Mouse (Mus musculus): Measurements from ENCODE around the gene Hebp1. TPM values are rescaled to one million over a fixed set of nuclear protein-coding genes. Genes with fewer than 3 reads are reported as not detected.
A peak's percentile ranks its signal among the peaks of the same experiment; 100 is the strongest.

Hebp1 gene
- polyA plus RNA-seq, 1 experiment from 2014 or later = 2.8 TPM

GRCm38 (mm10) chr6:135218330-135218729, 20.5 kb upstream of the Hebp1 start:
- no peak overlapping the region for H3K27ac ChIP-seq
- peaks cover under 1% of the 10 kb centered on the region; the same call in 1 of the 2 replicates for H3K4me1 ChIP-seq
- peaks cover 14% of the 10 kb centered on the region for H3K36me3 ChIP-seq (replicated peaks)
- H3K9ac ChIP-seq = no peak overlapping the region
- no peak overlapping the region for H3K4me3 ChIP-seq (replicated peaks)
- WGBS = 91% methylated on average over 8 of the region's 8 CpGs
- no peaks in the 10 kb centered on the region for H3K27me3 ChIP-seq
- no peaks in the 10 kb centered on the region for H3K9me3 ChIP-seq
- H3K4me2 ChIP-seq = no peak overlapping the region
- ATAC-seq (ENCODE audit: low FRiP score) = no peak

DNA sequence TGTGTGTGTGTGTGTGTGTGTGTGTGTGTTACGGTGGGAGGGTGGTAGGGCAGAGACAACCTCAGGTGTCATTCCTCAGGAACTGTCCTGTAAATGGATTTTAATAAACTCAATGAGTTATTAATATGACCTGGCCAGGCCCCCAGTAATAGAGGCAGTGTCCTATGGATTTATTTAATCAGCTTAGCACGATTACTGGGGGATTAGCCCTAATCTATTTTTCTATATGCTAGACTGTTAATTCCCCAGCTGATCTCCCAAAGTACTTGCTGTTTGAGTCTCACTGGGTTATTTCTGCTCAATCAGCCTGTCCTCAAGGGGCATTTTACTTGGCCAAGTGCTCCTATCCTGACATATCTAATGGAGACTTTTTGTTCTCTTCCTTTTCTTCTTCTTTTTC, 14.8 kb upstream of the Hebp1 start:
- no peaks in the 10 kb centered on the region for H3K9me3 ChIP-seq
- no peaks in the 10 kb centered on the region for H3K4me1 ChIP-seq
- 48% methylated on average over 2 of the region's 2 CpGs for WGBS
- peaks cover 6% of the 10 kb centered on the region for H3K36me3 ChIP-seq (replicated peaks)
- ATAC-seq (ENCODE audit: low FRiP score) = no peak
- H3K9ac ChIP-seq = no peak overlapping the region
- no peak overlapping the region for H3K27ac ChIP-seq
- no peaks in the 10 kb centered on the region for H3K27me3 ChIP-seq
- no peak overlapping the region for H3K4me2 ChIP-seq
- H3K4me3 ChIP-seq (replicated peaks) = no peak overlapping the region

- H3K27me3 ChIP-seq = no peaks in the 10 kb centered on the region
- peaks cover 6% of the 10 kb centered on the region; the same call in 1 of the 2 replicates for H3K36me3 ChIP-seq (replicated peaks)
- no peak overlapping the region for H3K4me3 ChIP-seq (replicated peaks)
- H3K4me2 ChIP-seq = no peak overlapping the region
- H3K9me3 ChIP-seq = no peaks in the 10 kb centered on the region
- H3K4me1 ChIP-seq = peaks cover 11% of the 10 kb centered on the region
- 80% methylated on average over 7 of the region's 7 CpGs for WGBS
- no peak for ATAC-seq (ENCODE audit: low FRiP score)
- H3K9ac ChIP-seq = no peak overlapping the region
- H3K27ac ChIP-seq = no peak overlapping the region
These were observed 13.3 kb upstream of the Hebp1 start for GRCm38 (mm10) chr6:135211169-135211568.

DNA sequence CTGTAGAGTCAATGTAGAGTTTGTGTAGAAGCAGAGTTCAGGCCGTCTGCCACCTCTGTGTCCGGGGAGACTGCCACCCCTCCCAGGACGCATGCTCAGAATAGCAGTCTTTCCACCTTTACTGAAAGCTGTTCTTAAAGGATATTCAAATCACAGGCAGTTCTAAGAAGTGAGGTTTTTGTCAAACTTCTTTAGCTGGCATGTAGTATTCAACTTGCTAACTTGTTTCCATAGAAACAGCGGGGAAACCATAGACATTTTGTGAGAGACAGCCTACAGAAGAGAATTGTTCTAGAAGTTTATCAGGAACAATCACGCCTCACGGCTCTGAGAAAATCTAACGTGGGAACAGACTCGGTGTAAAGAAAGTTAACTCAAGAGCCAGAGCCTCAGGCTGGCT, 9.1 kb upstream of the Hebp1 start:
- WGBS = 31% methylated on average over 8 of the region's 8 CpGs
- Histone ChIP-seq H3K9ac (no peak overlapping the region), H3K27me3 (no peaks in the 10 kb centered on the region), H3K36me3 (replicated peaks) (0 out of 2 replicates have a peak, but pooled peaks cover 6% of the 10 kb centered on the region), H3K9me3 (no peaks in the 10 kb centered on the region), H3K4me1 (peaks cover 11% of the 10 kb centered on the region), H3K27ac (peak overlapping the region; percentile 44), H3K4me3 (replicated peaks) (no peak overlapping the region), H3K4me2 (no peak overlapping the region)
- no peak for ATAC-seq (ENCODE audit: low FRiP score)

DNA sequence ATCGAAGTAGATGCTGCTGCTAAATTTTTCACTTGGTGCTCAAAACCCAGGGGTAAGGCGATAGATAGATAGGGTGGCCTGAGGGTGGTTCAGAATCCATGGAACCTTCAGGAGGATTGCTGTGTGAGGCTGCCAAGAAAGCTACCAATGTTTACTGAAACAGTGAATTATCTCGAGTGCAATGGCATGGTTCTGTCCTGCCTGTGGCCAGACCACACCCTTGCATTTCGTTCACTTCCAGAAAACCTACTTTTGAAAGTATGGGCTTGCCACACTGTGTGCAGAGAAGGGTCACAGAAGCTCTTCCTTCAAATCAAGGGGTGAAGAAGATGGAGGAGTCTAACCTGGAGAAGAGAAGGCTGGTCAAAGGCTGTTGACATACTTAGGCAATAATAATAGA, 8.0 kb upstream of the Hebp1 start:
- WGBS = 94% methylated on average over 4 of the region's 4 CpGs
- Histone ChIP-seq H3K4me3 (replicated peaks) (no peak overlapping the region), H3K9me3 (no peaks in the 10 kb centered on the region), H3K4me1 (peaks cover 11% of the 10 kb centered on the region), H3K4me2 (no peak overlapping the region), H3K36me3 (replicated peaks) (0 out of 2 replicates have a peak, but pooled peaks cover 3% of the 10 kb centered on the region), H3K27me3 (no peaks in the 10 kb centered on the region), H3K9ac (no peak overlapping the region), H3K27ac (no peak overlapping the region)
- no peak for ATAC-seq (ENCODE audit: low FRiP score)

GRCm38 (mm10) chr6:135204869-135205268, 7.0 kb upstream of the Hebp1 start:
- Histone ChIP-seq H3K4me1 (peaks cover 11% of the 10 kb centered on the region), H3K27me3 (no peaks in the 10 kb centered on the region), H3K36me3 (replicated peaks) (0 out of 2 replicates have a peak, but pooled peaks cover 3% of the 10 kb centered on the region), H3K4me2 (no peak overlapping the region), H3K4me3 (replicated peaks) (no peak overlapping the region), H3K9me3 (no peaks in the 10 kb centered on the region), H3K9ac (no peak overlapping the region), H3K27ac (no peak overlapping the region)
- WGBS = 75% methylated on average over 4 of the region's 4 CpGs
- ATAC-seq (ENCODE audit: low FRiP score) = no peak

DNA sequence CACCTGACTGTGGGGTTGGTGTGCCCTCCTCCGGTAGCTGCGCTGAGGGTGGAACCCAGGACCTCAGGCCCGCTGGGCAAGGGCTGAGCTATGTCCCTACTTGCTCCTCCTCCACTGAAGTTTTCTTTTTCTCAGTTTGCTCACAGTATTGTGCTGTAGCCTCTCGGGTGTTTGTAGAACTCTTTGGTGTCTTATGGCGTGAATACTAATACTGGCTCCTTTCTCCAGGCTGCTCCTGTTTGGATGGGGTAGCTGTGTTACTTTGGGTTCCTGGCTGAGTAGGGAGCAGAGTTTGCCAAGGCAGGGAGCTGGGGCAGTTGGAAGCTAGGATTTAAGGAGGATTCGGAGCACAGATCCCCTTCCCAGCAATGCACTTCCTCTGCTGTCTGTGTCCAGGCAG, 5.9 kb upstream of the Hebp1 start:
- no peak for ATAC-seq (ENCODE audit: low FRiP score)
- 0 out of 2 replicates have a peak overlapping the region, but pooled peaks have one; percentile 26 for H3K27ac ChIP-seq
- no peaks in the 10 kb centered on the region for H3K27me3 ChIP-seq
- no peak overlapping the region for H3K9ac ChIP-seq
- H3K4me1 ChIP-seq = peaks cover 17% of the 10 kb centered on the region
- H3K4me3 ChIP-seq (replicated peaks) = no peak overlapping the region
- no peaks in the 10 kb centered on the region for H3K36me3 ChIP-seq (replicated peaks)
- no peak overlapping the region for H3K4me2 ChIP-seq
- 64% methylated on average over 6 of the region's 6 CpGs for WGBS
- H3K9me3 ChIP-seq = no peaks in the 10 kb centered on the region

- 92% methylated on average over 6 of the region's 6 CpGs for WGBS
- Histone ChIP-seq H3K4me3 (replicated peaks) (no peak overlapping the region), H3K36me3 (replicated peaks) (no peaks in the 10 kb centered on the region), H3K27ac (no peak overlapping the region), H3K9ac (no peak overlapping the region), H3K9me3 (no peaks in the 10 kb centered on the region), H3K4me2 (no peak overlapping the region), H3K27me3 (no peaks in the 10 kb centered on the region), H3K4me1 (peaks cover 24% of the 10 kb centered on the region)
- no peak for ATAC-seq (ENCODE audit: low FRiP score)
These were observed 4.8 kb upstream of the Hebp1 start for GRCm38 (mm10) chr6:135202668-135203067.

- no peak for ATAC-seq (ENCODE audit: low FRiP score)
- no peaks in the 10 kb centered on the region for H3K9me3 ChIP-seq
- H3K36me3 ChIP-seq (replicated peaks) = no peaks in the 10 kb centered on the region
These were observed 2.5 kb upstream of the Hebp1 start for GRCm38 (mm10) chr6:135200122-135200957.

GRCm38 (mm10) chr6:135198726-135199125, 904 bp upstream of the Hebp1 start:
- ATAC-seq (ENCODE audit: low FRiP score) = no peak
- Histone ChIP-seq H3K4me3 (replicated peaks) (peak overlapping the region; percentile 71), H3K9ac (peak overlapping the region; percentile 76), H3K9me3 (no peaks in the 10 kb centered on the region), H3K4me2 (peak overlapping the region; percentile 90), H3K4me1 (peaks cover 16% of the 10 kb centered on the region), H3K27ac (no peak overlapping the region), H3K36me3 (replicated peaks) (no peaks in the 10 kb centered on the region), H3K27me3 (peaks cover 6% of the 10 kb centered on the region)
- WGBS = 41% methylated on average over 6 of the region's 6 CpGs

More at GRCm38 (mm10) chr6:135200122-135200957, 2.5 kb upstream of the Hebp1 start:
- Histone ChIP-seq H3K4me1 (peaks cover 16% of the 10 kb centered on the region), H3K9ac (no peak overlapping the region), H3K4me2 (no peak overlapping the region), H3K27me3 (peaks cover 2% of the 10 kb centered on the region; the same call in 1 of the 2 replicates), H3K4me3 (replicated peaks) (no peak overlapping the region), H3K27ac (no peak overlapping the region)
- 81% methylated on average over 16 of the region's 16 CpGs for WGBS

DNA sequence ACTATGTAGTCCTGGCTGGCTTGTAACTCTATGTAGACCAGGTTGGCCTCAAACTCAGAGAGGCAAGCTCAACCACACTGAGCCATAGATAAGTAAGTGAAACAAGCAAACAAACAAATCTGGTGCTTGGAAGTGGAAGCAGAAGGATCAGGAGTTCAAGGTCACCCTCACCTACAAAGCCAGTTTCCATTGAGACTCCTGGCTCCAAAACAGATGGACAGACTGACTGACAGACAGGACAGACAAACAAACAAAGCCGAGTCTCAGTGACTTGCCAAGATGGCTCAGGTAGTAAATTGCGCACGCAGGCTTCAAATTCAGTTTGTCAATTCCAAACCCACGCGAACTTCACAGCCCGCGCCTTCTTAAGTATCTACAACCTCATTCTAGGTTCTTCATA, 376 bp downstream of the Hebp1 start:
- no peak for ATAC-seq (ENCODE audit: low FRiP score)
- Histone ChIP-seq H3K36me3 (replicated peaks) (no peaks in the 10 kb centered on the region), H3K4me3 (replicated peaks) (peak overlapping the region; percentile 71), H3K4me1 (peaks cover 16% of the 10 kb centered on the region), H3K4me2 (peak overlapping the region; percentile 90), H3K27me3 (peaks cover 6% of the 10 kb centered on the region), H3K9me3 (no peaks in the 10 kb centered on the region), H3K27ac (no peak overlapping the region), H3K9ac (peak overlapping the region; percentile 76)
- 21% methylated on average over 7 of the region's 7 CpGs for WGBS

GRCm38 (mm10) chr6:135196707-135197106, 1.1 kb downstream of the Hebp1 start:
- WGBS = 86% methylated on average over 8 of the region's 8 CpGs
- H3K9ac ChIP-seq = no peak overlapping the region

DNA sequence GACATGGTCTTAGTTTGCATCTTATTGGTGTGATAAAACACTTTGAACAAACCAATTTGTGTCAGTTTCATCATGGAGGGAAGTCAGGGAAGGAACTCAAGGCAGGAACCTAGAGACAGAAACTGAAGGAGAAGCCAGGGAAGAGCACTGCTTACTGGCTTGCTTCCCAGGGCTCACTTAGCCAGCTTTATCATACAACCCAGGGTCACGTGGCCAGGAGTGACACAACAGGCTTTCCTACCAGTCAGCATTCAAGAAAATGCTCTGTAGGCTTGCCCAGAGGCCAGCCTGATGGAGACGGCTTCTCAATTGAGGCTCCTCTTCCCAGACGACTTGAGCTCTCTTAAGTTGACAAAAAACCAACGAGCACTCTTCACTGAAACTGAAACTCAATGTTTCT, 2.9 kb downstream of the Hebp1 start:
- H3K4me1 ChIP-seq = peaks cover 20% of the 10 kb centered on the region
- no peaks in the 10 kb centered on the region for H3K9me3 ChIP-seq
- no peak overlapping the region for H3K9ac ChIP-seq
- H3K27me3 ChIP-seq = peaks cover 6% of the 10 kb centered on the region
- 79% methylated on average over 4 of the region's 4 CpGs for WGBS
- no peak for ATAC-seq (ENCODE audit: low FRiP score)
- no peaks in the 10 kb centered on the region for H3K36me3 ChIP-seq (replicated peaks)
- H3K4me3 ChIP-seq (replicated peaks) = no peak overlapping the region
- H3K4me2 ChIP-seq = no peak overlapping the region
- H3K27ac ChIP-seq = no peak overlapping the region

More at GRCm38 (mm10) chr6:135196707-135197106, 1.1 kb downstream of the Hebp1 start:
- H3K4me3 ChIP-seq (replicated peaks) = no peak overlapping the region
- H3K9me3 ChIP-seq = no peaks in the 10 kb centered on the region
- H3K27ac ChIP-seq = no peak overlapping the region
- H3K36me3 ChIP-seq (replicated peaks) = no peaks in the 10 kb centered on the region
- H3K27me3 ChIP-seq = peaks cover 6% of the 10 kb centered on the region
- H3K4me1 ChIP-seq = peaks cover 16% of the 10 kb centered on the region
- ATAC-seq (ENCODE audit: low FRiP score) = no peak
- no peak overlapping the region for H3K4me2 ChIP-seq

Measured in forebrain, embryonic 12.5 days (tissue).